Mouse (Mus musculus): ENCODE results near the gene Pik3cg. TPM values are rescaled to one million over a fixed set of nuclear protein-coding genes. Genes with fewer than 3 reads are reported as not detected.

The Pik3cg gene
- polyA plus RNA-seq, 1 experiment from 2014 or later: 3.9 TPM

GRCm38 (mm10) chr12:32182632-32183419 lies 25.6 kb downstream of the Pik3cg start:
- no peaks in the 10 kb centered on the region for H3K4me1 ChIP-seq (ENCODE audit: control insufficient read depth, insufficient read depth, low read length)
- no peak overlapping the region for H3K4me3 ChIP-seq (ENCODE audit: low read depth, low read length)
- H3K36me3 ChIP-seq (ENCODE audit: control insufficient read depth, insufficient read depth, low read length): no peaks in the 10 kb centered on the region
- no peak overlapping the region for H3K27ac ChIP-seq (ENCODE audit: low read length)
- no peak for ATAC-seq (ENCODE audit: insufficient number of reproducible peaks, insufficient read depth, low FRiP score, low read depth)
- no peaks in the 10 kb centered on the region for H3K27me3 ChIP-seq (ENCODE audit: control insufficient read depth, insufficient read depth, low read length)
- no peaks in the 10 kb centered on the region for H3K9me3 ChIP-seq (ENCODE audit: control insufficient read depth, low read depth, low read length)
- no peak overlapping the region for H3K9ac ChIP-seq (replicated peaks; ENCODE audit: low read depth, low read length)
- no peak overlapping the region for H3K4me2 ChIP-seq (replicated peaks; ENCODE audit: low read depth, low read length)
- 89% methylated on average over 15 of the region's 15 CpGs for WGBS

DNA sequence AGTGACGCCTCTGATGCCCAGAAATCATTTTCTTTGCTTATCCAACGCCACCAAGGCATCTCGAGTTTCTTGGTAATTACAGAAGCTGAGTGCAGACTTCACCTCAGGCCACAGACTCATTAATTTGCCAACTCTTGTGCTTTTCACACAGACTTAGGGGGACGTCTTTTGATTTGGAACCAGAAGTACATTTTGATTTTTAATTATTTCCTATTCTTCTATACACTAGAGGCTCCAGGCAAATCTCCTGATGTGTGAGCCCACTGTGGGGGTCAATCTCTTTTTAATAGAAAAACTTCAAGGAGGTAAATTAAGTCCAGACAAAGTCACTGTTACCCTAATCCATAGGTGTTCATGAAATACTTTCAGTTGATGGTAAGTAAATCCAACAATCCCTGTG lies 26.6 kb downstream of the Pik3cg start:
- Histone ChIP-seq H3K4me1 (ENCODE audit: control insufficient read depth, insufficient read depth, low read length) (no peaks in the 10 kb centered on the region), H3K27ac (ENCODE audit: low read length) (no peak overlapping the region), H3K4me2 (replicated peaks; ENCODE audit: low read depth, low read length) (no peak overlapping the region), H3K4me3 (ENCODE audit: low read depth, low read length) (no peak overlapping the region), H3K9me3 (ENCODE audit: control insufficient read depth, low read depth, low read length) (no peaks in the 10 kb centered on the region), H3K9ac (replicated peaks; ENCODE audit: low read depth, low read length) (no peak overlapping the region), H3K36me3 (ENCODE audit: control insufficient read depth, insufficient read depth, low read length) (no peaks in the 10 kb centered on the region), H3K27me3 (ENCODE audit: control insufficient read depth, insufficient read depth, low read length) (no peaks in the 10 kb centered on the region)
- 45% methylated on average over 4 of the region's 4 CpGs for WGBS
- ATAC-seq (ENCODE audit: insufficient number of reproducible peaks, insufficient read depth, low FRiP score, low read depth): no peak

- Histone ChIP-seq H3K36me3 (ENCODE audit: control insufficient read depth, insufficient read depth, low read length) (no peaks in the 10 kb centered on the region), H3K27me3 (ENCODE audit: control insufficient read depth, insufficient read depth, low read length) (no peaks in the 10 kb centered on the region), H3K4me1 (ENCODE audit: control insufficient read depth, insufficient read depth, low read length) (no peaks in the 10 kb centered on the region), H3K4me3 (ENCODE audit: low read depth, low read length) (no peak overlapping the region), H3K27ac (ENCODE audit: low read length) (no peak overlapping the region), H3K9ac (replicated peaks; ENCODE audit: low read depth, low read length) (no peak overlapping the region), H3K4me2 (replicated peaks; ENCODE audit: low read depth, low read length) (no peak overlapping the region), H3K9me3 (ENCODE audit: control insufficient read depth, low read depth, low read length) (no peaks in the 10 kb centered on the region)
- 93% methylated on average over 6 of the region's 6 CpGs for WGBS
- no peak for ATAC-seq (ENCODE audit: insufficient number of reproducible peaks, insufficient read depth, low FRiP score, low read depth)
These were observed 34.0 kb downstream of the Pik3cg start for GRCm38 (mm10) chr12:32174437-32174836.

DNA sequence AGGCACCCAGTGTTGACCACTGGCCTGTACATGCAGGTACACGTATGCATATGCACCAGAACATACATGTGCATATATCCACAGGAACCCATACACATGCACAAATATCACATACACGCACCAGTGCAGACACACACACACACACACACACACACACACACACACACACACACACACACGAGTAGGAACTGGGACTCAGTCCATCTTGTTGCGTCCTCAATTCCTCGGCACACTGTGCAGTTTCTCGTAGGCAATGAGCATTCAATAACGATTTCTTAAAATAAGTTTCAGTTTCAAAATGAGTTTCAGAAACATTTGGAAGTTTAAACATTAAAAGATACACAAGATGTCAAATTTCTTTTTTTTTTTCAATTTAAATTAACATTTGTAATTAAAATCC lies 35.6 kb downstream of the Pik3cg start:
- Histone ChIP-seq H3K4me1 (ENCODE audit: control insufficient read depth, insufficient read depth, low read length) (no peaks in the 10 kb centered on the region), H3K4me2 (replicated peaks; ENCODE audit: low read depth, low read length) (no peak overlapping the region), H3K27me3 (ENCODE audit: control insufficient read depth, insufficient read depth, low read length) (no peaks in the 10 kb centered on the region), H3K9me3 (ENCODE audit: control insufficient read depth, low read depth, low read length) (no peaks in the 10 kb centered on the region), H3K4me3 (ENCODE audit: low read depth, low read length) (no peak overlapping the region), H3K9ac (replicated peaks; ENCODE audit: low read depth, low read length) (no peak overlapping the region), H3K27ac (ENCODE audit: low read length) (no peak overlapping the region), H3K36me3 (ENCODE audit: control insufficient read depth, insufficient read depth, low read length) (no peaks in the 10 kb centered on the region)
- 91% methylated on average over 7 of the region's 7 CpGs for WGBS
- no peak for ATAC-seq (ENCODE audit: insufficient number of reproducible peaks, insufficient read depth, low FRiP score, low read depth)

- Histone ChIP-seq H3K4me2 (replicated peaks; ENCODE audit: low read depth, low read length) (no peak overlapping the region), H3K36me3 (ENCODE audit: control insufficient read depth, insufficient read depth, low read length) (no peaks in the 10 kb centered on the region)
- WGBS: 18% methylated on average over 5 of the region's 5 CpGs
These were observed 39.3 kb downstream of the Pik3cg start for GRCm38 (mm10) chr12:32169164-32169563.

DNA sequence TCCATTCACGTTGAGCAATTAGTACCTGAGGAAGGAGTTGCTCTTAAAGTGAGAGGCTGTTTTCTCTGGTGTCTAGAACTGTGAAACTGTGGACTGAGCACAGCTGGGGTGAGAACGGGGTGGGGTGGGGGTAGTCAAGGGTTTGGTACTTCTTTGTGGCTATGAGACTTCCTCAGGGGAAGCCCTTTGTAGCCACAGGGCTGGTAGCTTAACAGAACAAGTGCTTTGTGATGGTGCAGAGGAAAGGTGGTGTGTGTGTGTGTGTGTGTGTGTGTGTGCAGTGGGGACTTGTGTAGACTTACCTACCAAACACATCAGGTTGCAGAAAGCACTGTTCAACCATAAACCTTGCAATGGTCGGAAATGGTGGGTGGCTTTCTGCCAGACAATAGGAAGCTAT lies 39.7 kb downstream of the Pik3cg start:
- Histone ChIP-seq H3K4me3 (ENCODE audit: low read depth, low read length) (no peak overlapping the region), H3K27me3 (ENCODE audit: control insufficient read depth, insufficient read depth, low read length) (no peaks in the 10 kb centered on the region), H3K9me3 (ENCODE audit: control insufficient read depth, low read depth, low read length) (no peaks in the 10 kb centered on the region), H3K4me1 (ENCODE audit: control insufficient read depth, insufficient read depth, low read length) (no peaks in the 10 kb centered on the region), H3K9ac (replicated peaks; ENCODE audit: low read depth, low read length) (no peak overlapping the region), H3K27ac (ENCODE audit: low read length) (no peak overlapping the region), H3K36me3 (ENCODE audit: control insufficient read depth, insufficient read depth, low read length) (no peaks in the 10 kb centered on the region), H3K4me2 (replicated peaks; ENCODE audit: low read depth, low read length) (no peak overlapping the region)
- ATAC-seq (ENCODE audit: insufficient number of reproducible peaks, insufficient read depth, low FRiP score, low read depth): no peak
- WGBS: 35% methylated on average over 3 of the region's 3 CpGs

More at GRCm38 (mm10) chr12:32169164-32169563, 39.3 kb downstream of the Pik3cg start:
- Histone ChIP-seq H3K27ac (ENCODE audit: low read length) (no peak overlapping the region), H3K9ac (replicated peaks; ENCODE audit: low read depth, low read length) (no peak overlapping the region), H3K4me3 (ENCODE audit: low read depth, low read length) (no peak overlapping the region), H3K9me3 (ENCODE audit: control insufficient read depth, low read depth, low read length) (no peaks in the 10 kb centered on the region), H3K4me1 (ENCODE audit: control insufficient read depth, insufficient read depth, low read length) (no peaks in the 10 kb centered on the region), H3K27me3 (ENCODE audit: control insufficient read depth, insufficient read depth, low read length) (no peaks in the 10 kb centered on the region)
- no peak for ATAC-seq (ENCODE audit: insufficient number of reproducible peaks, insufficient read depth, low FRiP score, low read depth)

GRCm38 (mm10) chr12:32163706-32164105 lies 44.8 kb downstream of the Pik3cg start:
- H3K36me3 ChIP-seq (ENCODE audit: control insufficient read depth, insufficient read depth, low read length): no peaks in the 10 kb centered on the region
- no peak for ATAC-seq (ENCODE audit: insufficient number of reproducible peaks, insufficient read depth, low FRiP score, low read depth)
- WGBS: 77% methylated on average over 2 of the region's 2 CpGs
- no peaks in the 10 kb centered on the region for H3K27me3 ChIP-seq (ENCODE audit: control insufficient read depth, insufficient read depth, low read length)
- no peak overlapping the region for H3K4me3 ChIP-seq (ENCODE audit: low read depth, low read length)
- no peaks in the 10 kb centered on the region for H3K4me1 ChIP-seq (ENCODE audit: control insufficient read depth, insufficient read depth, low read length)
- no peaks in the 10 kb centered on the region for H3K9me3 ChIP-seq (ENCODE audit: control insufficient read depth, low read depth, low read length)
- H3K27ac ChIP-seq (ENCODE audit: low read length): no peak overlapping the region
- no peak overlapping the region for H3K9ac ChIP-seq (replicated peaks; ENCODE audit: low read depth, low read length)
- H3K4me2 ChIP-seq (replicated peaks; ENCODE audit: low read depth, low read length): no peak overlapping the region

GRCm38 (mm10) chr12:32158757-32159156 lies 49.7 kb downstream of the Pik3cg start:
- H3K9me3 ChIP-seq (ENCODE audit: control insufficient read depth, low read depth, low read length): no peaks in the 10 kb centered on the region
- H3K4me2 ChIP-seq (replicated peaks; ENCODE audit: low read depth, low read length): no peak overlapping the region
- no peaks in the 10 kb centered on the region for H3K4me1 ChIP-seq (ENCODE audit: control insufficient read depth, insufficient read depth, low read length)
- no peak overlapping the region for H3K27ac ChIP-seq (ENCODE audit: low read length)
- no peak overlapping the region for H3K9ac ChIP-seq (replicated peaks; ENCODE audit: low read depth, low read length)
- H3K36me3 ChIP-seq (ENCODE audit: control insufficient read depth, insufficient read depth, low read length): no peaks in the 10 kb centered on the region
- ATAC-seq (ENCODE audit: insufficient number of reproducible peaks, insufficient read depth, low FRiP score, low read depth): no peak
- no peaks in the 10 kb centered on the region for H3K27me3 ChIP-seq (ENCODE audit: control insufficient read depth, insufficient read depth, low read length)
- H3K4me3 ChIP-seq (ENCODE audit: low read depth, low read length): no peak overlapping the region
- WGBS: 58% methylated on average over 5 of the region's 5 CpGs

GRCm38 (mm10) chr12:32146606-32147005 lies 61.9 kb downstream of the Pik3cg start:
- no peaks in the 10 kb centered on the region for H3K4me1 ChIP-seq (ENCODE audit: control insufficient read depth, insufficient read depth, low read length)

More at GRCm38 (mm10) chr12:32146606-32147005, 61.9 kb downstream of the Pik3cg start:
- ATAC-seq (ENCODE audit: insufficient number of reproducible peaks, insufficient read depth, low FRiP score, low read depth): no peak
- no peaks in the 10 kb centered on the region for H3K27me3 ChIP-seq (ENCODE audit: control insufficient read depth, insufficient read depth, low read length)
- WGBS: 86% methylated on average over 7 of the region's 7 CpGs
- H3K27ac ChIP-seq (ENCODE audit: low read length): no peak overlapping the region
- H3K9ac ChIP-seq (replicated peaks; ENCODE audit: low read depth, low read length): no peak overlapping the region
- no peak overlapping the region for H3K4me3 ChIP-seq (ENCODE audit: low read depth, low read length)
- H3K36me3 ChIP-seq (ENCODE audit: control insufficient read depth, insufficient read depth, low read length): no peaks in the 10 kb centered on the region
- no peaks in the 10 kb centered on the region for H3K9me3 ChIP-seq (ENCODE audit: control insufficient read depth, low read depth, low read length)
- H3K4me2 ChIP-seq (replicated peaks; ENCODE audit: low read depth, low read length): no peak overlapping the region
